Mouse (Mus musculus) spleen, embryonic (tissue): Measurements from ENCODE around the gene Disc1.

Experiments
- CTCF ChIA-PET: fragments of 350-600 bp; sonication (Branson Sonifier 250); formaldehyde crosslinking; loops from one replicate; lab custom pipeline; 2022; lab: Charles Lee

The Disc1 gene

DNA sequence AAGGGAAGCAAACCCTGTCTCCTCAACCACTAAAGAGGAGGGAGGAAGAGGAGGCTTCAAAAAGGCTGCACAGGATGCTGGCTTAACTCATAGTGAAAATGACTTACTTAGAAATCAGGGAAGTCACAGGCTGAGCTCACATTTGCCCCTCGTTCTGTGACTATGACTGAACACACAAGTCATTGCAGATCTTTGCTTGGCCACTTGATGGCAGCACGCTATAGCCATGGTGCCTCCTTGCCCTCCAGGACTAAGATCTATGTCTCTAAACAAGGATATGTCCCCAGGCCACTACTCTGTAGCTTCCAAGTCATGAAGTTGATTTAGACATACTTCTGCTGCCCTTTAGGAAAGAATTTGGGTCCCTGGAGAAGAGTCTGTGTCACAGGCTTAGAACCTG is 62.6 kb downstream of the Disc1 start:
- CTCF ChIA-PET, result no interaction called here

- CTCF ChIA-PET, result no interaction called here
Observed at GRCm38 (mm10) chr8:125126482-125126881, 72.5 kb downstream of the Disc1 start.

GRCm38 (mm10) chr8:125127621-125128020 is 73.6 kb downstream of the Disc1 start:
- CTCF ChIA-PET, result no interaction called here

DNA sequence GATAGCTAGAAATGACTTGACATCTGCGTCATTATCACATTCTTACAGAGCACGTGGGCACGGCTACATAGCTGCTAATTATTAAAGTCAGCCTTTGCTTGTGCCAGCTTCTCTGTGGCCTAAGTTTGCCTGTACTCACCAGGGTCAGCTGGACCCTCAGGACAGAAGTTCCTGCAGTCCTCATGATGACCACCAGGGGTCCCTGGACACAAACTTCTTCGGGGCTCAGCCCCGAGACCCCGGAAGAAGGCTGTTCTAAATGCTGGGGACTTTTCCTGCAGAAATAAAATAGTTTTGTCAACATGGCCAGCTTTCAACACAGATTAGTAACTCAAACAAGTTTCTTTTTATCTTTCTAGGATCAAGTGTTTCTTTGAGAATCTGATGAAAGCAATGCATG is 74.3 kb downstream of the Disc1 start:
- CTCF ChIA-PET, result no interaction called here

DNA sequence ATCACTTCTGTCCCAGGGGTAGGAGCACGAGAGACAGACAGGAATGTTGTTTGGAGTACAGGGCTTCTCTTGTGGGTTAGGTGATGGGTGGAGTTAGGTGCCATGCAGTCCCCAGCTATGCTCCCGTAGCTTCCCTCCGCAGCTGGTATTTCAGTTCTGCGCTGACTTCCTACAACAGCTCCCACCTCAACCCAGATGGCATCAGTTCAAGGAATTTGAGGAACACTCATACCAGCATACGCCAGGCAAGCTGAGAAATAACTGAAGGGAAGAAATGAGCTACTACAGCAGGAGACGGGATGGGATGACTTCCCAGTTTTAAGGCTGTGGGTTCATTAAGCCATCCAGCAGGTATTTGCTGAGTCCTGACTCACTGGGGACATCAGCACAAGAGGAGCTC is 76.8 kb downstream of the Disc1 start:
- CTCF ChIA-PET, result no interaction called here

DNA sequence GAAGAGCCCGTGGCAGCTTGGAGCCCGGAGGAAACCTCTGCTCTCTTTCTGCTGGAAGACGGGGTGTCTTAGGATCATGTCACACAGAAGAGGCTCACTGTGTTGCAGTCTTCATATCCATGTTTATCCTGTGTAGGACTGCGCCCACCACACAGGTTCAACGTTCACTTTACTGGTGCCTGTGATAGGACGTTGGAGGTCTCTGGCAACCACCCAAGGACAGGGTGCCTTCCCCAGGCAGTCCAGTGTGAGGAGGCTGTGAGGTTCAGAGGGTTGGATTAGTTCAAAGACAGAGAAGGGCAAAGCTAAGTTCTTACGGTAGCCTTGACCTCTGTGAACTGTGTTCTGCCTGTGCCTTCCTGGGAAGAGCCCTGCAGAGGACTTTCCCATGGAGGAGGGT is 77.3 kb downstream of the Disc1 start:
- CTCF ChIA-PET, result no interaction called here

DNA sequence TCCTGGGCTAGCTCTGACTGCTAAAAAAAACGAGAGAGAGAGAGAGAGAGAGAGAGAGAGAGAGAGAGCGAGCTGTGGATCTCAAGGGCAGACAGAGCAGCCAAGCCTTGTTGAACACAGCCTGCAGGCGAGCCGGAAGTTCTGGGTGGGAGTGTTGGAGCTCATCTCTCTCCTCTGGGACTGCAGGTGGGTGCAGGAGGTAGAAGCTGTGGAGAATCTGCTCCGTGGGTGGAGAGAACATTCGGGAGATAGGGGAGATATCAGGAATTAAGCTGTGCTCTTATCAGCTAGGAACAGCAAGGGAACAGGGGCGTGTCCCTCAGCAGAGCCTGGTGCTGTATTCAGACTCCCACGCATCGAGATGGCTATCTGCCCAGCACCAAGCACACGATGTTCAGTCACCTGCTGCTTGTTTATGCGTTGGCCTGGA is 79.7 kb downstream of the Disc1 start:
- CTCF ChIA-PET, result no interaction called here

DNA sequence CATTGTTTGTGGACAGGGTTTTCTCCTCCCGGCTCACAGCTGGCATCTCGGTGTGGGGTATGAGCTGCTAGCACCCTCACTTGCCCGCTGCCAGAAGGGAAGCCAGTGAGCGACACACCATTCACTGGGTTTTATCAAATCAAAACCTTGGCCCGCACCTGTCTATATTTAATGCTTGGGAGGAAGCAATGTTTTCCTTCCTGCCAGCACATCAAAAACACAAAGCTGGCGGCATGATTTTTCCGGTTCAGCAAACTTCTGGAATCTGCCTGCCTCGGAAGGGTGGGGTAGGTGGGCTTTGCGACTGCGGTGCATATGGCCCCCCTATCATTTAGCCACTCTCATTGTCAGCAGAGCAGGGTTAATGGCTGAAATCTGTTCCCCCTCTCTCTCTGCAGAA is 80.9 kb downstream of the Disc1 start:
- CTCF ChIA-PET, result no interaction called here

GRCm38 (mm10) chr8:125139689-125140150 is 85.7 kb downstream of the Disc1 start:
- CTCF ChIA-PET, result no interaction called here

DNA sequence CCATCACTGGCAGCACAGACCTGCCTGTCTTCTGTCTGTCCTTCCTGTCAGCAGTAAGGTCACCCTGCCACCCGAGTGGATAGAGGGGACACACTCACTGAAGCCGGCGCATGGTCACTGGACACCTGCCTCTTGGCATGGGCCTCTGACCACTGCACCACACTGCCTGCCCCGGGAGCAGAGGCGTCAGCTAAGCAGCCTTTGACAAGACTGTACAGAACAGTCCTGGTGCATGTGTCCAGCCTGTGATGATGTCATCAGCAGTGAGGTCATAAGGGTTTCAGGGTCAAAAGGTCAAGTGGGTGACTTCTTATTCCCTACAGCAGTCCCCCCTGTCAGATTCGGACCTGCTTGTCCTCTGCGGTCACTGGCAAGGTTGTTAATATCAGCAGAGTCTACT is 87.0 kb downstream of the Disc1 start:
- CTCF ChIA-PET, result no interaction called here

DNA sequence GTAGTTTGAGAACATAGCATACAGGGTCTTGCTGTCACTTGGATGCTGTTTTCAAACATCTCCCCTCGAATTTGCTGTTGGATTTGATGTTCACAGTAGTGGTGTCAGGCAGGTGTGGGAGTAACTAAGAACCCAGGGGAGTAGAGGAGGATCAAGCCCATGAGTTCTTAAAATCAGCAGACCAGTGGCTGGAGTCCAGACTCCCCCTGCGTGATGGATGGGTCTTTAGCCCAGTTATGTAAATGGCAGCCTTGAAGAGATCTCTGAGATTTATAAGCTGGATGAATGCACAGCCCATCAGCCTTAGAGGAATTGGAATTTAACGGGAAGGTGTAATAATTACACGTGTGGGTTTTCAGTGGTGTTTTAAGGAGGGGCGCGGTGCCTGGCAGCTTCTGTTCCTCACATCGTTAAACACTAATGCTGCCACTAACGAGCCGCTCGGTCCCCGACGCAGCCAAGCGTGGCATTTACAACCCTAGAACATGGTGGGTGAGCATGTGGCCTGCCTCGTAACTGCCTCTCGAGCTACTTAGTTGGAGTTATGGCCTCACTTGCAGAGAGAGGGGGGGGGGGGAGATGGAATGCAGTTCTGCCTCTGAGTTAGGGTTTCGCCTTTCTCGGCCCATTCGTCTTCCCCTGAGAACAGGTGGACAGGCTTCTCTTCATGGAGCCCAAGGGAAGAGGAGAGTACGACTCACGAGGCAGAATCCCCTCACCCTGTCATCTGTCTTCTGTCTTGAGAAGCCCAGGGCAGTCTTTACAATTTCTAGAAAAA is 103.1 kb downstream of the Disc1 start:
- CTCF ChIA-PET, result no interaction called here

DNA sequence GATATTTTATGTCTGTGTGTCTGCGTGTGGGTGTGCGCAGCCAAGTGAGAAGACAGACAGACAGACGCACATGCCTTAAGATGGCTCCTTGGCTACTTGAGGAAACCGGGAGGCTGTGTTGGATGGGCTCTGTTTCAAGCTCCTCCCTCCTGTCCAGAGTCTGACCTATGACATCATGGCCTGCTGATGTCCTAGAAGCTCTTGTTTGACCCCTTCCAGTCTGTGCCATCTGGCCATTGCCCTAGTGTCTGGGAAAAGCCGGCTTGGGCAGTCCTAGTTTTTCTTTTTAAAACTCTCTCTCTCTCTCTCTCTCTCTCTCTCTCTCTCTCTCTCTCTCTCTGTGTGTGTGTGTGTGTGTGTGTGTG is 103.6 kb downstream of the Disc1 start:
- CTCF ChIA-PET, result no interaction called here

DNA sequence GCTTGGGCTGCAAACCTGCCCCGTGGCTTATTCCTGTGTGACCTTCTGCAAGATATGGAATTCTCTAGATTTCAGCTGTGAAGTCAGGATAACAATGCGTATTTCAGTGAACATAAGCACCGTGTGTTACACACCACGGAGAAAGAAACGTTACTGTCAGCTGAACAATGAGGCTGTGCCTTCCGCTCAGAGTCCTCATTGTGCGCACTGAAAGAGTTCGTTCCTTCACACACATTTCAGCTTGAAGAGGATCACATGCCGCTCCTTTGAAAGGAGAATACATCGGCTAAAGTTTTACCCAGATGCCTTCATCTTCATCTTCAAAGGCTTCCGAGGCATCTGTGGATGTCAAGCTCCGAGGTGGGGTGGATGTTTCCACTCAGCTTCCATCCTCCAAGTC is 105.4 kb downstream of the Disc1 start:
- CTCF ChIA-PET, result no interaction called here

DNA sequence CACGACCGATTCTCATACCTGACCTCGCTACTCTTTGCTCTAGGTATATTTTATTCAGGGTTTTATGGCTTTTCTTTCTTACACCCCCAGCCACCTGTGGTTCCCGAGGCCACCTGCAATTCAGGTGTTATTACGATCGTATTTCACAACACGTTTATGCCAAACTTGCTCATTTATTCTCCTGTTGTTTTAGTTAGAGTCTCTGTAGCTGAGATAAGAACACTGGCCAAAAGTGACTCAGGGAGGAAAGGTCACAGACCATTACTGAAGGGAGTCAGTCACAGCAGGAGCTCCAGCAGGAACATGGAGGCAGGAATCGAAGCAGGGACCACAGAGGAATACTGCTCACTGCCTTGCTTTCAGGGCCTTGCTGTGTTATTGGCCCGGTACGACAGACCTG is 109.5 kb downstream of the Disc1 start:
- CTCF ChIA-PET, result no interaction called here

DNA sequence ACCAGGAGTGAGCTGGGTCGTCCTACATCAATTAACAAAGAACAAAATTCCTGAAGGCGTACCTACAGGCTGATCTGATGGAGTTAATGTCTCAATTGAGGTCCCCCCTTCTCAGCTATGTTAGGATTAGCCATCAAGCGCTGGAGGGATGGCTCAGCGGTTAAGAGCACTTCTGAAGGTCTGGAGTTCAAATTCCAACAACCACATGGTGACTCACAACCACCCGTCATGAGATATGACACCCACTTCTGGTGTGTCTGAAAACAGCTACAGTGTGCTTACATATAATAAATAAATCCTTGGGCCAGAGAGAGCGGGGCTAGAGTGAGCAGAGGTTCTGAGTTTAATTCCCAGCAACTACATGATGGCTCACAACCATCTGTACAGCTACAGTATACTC is 109.9 kb downstream of the Disc1 start:
- CTCF ChIA-PET, result no interaction called here

DNA sequence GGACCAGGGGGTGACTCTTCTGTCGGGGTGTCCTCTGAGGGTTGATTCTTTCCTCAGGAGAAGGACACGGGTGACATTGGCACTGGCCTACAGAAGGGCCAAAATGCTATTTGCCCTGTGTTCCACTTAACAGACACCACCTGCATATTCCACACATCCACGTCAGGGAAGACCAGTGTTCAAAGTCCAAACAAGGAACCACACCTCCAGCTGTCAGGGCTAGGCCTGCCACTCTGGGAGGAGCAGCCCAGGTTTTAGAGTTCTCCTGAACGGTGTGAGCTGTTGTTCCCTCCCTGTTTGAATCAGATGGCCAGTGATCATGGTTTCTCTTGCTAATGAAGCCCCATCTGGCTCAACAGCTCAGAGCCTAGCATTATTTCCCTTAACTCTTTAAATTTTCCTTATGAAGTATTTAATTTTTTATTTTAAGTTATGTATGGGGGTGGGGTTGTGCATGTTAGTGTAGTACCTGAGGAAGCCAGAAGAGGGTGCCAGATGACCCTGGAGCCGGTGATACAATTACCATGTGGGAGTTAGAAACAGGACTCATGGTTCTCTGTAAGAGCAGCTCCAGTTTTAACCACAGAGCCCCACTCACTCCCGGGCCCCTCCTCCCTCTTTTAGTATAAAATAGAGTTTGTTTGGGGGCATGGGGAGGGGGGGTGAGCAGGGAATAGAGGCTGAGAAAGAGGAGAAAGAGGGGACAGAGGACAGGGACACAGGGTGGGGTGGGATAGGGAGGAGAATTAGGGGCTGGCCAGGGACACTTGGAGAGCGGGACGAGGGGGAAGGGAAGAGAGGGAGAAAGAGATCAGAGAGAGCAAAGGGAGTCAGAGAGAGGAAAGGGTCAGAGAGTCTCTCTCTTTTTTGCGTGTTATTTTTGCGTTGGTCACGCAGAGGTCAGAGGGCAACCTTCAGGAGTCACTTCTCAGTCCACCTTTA is 111.8 kb downstream of the Disc1 start:
- CTCF ChIA-PET, result interaction anchor here (0.6 to 1.0 kb wide), 4 partner anchors 18 to 694 kb away, joined by 3 to 16 read pairs (median 5); no protein-coding TSS in a partner anchor

GRCm38 (mm10) chr8:125166545-125166944 is 112.5 kb downstream of the Disc1 start:
- CTCF ChIA-PET, result interaction anchor here (0.6 kb wide), 1 partner anchor 693 kb away, joined by 3 read pairs; no protein-coding TSS in a partner anchor

GRCm38 (mm10) chr8:125166988-125167387 is 113.0 kb downstream of the Disc1 start:
- CTCF ChIA-PET, result no interaction called here

GRCm38 (mm10) chr8:125169628-125170027 is 115.6 kb downstream of the Disc1 start:
- CTCF ChIA-PET, result interaction anchor here (0.7 kb wide), 1 partner anchor 338 kb away, joined by 9 read pairs; no protein-coding TSS in a partner anchor

DNA sequence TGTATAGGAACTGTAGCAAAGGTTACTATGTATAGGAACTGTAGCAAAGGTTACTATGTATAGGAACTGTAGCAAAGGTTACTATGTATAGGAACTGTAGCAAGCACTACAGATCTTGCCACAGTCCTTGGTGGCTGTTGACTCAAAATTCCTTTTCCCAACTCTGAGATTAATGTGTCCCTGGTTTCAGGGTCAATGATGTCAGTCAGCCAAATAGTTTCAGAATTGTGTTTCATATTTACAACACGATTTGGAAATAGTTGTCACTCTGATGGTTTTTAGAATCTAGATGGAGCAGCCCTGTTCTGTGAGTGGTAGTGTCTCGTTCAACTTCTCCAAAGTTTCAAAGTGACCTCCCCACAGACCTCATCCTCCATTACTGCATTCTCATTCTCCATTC is 117.5 kb downstream of the Disc1 start:
- CTCF ChIA-PET, result no interaction called here

DNA sequence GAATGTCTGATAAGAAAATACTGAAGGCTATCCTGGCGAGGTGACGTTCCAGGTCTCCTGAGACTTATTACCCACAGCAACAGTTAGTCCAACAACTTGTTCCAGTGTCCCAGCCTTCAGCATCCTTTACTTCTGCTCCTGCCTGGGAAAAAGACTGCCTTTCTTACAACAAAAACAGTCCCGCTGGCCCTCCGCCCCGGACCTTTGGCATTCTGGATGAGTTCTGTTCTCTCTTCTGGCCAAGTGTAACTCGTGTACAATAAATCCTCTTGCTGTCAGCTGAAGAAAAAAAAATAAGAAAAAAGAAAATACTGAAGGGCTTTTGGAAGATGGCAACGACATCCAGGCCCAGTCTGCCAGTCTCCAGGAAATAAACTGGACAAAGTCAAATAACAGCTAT is 120.2 kb downstream of the Disc1 start:
- CTCF ChIA-PET, result no interaction called here

- CTCF ChIA-PET, result no interaction called here
Observed at GRCm38 (mm10) chr8:125174851-125175250, 120.9 kb downstream of the Disc1 start.

- CTCF ChIA-PET, result no interaction called here
Observed at GRCm38 (mm10) chr8:125175661-125176060, 121.7 kb downstream of the Disc1 start.
